Mouse (Mus musculus) lung, adult 2 months (tissue): ENCODE data around the gene Fam89a. TPM values are rescaled to one million over a fixed set of nuclear protein-coding genes. Genes with fewer than 3 reads are reported as not detected.

ENCODE experiments used
- DNase-seq: peaks from one replicate; pipeline ENCODE4 v3.0.0; 2022
- H3K4me1 ChIP-seq: fragments of 200-500 bp; 2 replicates; pipeline ENCODE4 v1.6.1; 2011; ENCODE audit warnings: low read length; ENCODE audit not compliant: control insufficient read depth, insufficient read depth
- H3K4me3 ChIP-seq: fragments of 200-500 bp; replicated peaks from 2 replicates; pipeline ENCODE3; 2011; ENCODE audit warnings: low read depth, mild to moderate bottlenecking, control low read depth, low read length; ENCODE audit errors: extremely low read depth
- CTCF ChIP-seq: fragments of 200-500 bp; IDR thresholded peaks from 2 replicates; pipeline ENCODE4 v1.5.1; 2011; ENCODE audit warnings: mild to moderate bottlenecking, low read length, control low read depth; ENCODE audit not compliant: insufficient read depth
- POLR2A ChIP-seq: fragments of 200-500 bp; IDR thresholded peaks from 2 replicates; pipeline ENCODE4 v1.6.1; 2011; ENCODE audit warnings: low read depth, mild to moderate bottlenecking, control low read depth, low read length, borderline replicate concordance; ENCODE audit errors: extremely low read depth
- WGBS: fragments of 180-500 bp; shearing (Covaris S2); methylation state at CpG from one replicate; pipeline ENCODE4 v1.1.7; 2018; 5-methylcytosine and 5-hydroxymethylcytosine counted together
- polyA plus RNA-seq: library from polyadenylated mRNA; depleted of rRNA; stranded (reverse); fragments of >200 nt; gene quantifications from 2 replicates; pipeline ENCODE4 v1.2.3, GENCODE M21; 2012; rRNA removed

The Fam89a gene
- polyA plus RNA-seq, 1 experiment = 4.0 TPM

- DNase-seq = no peak
- TF ChIP-seq CTCF (no peak), POLR2A (no peak)
- WGBS = 68% methylated on average over 3 of the region's 3 CpGs
- no peak overlapping the region for H3K4me3 ChIP-seq
- H3K4me1 ChIP-seq = 0 out of 2 replicates have a peak, but pooled peaks cover 5% of the 10 kb centered on the region
Observed at GRCm38 (mm10) chr8:124702183-124702582, 49.4 kb downstream of the Fam89a start.

- Histone ChIP-seq H3K4me1 (0 out of 2 replicates have a peak, but pooled peaks cover 5% of the 10 kb centered on the region), H3K4me3 (no peak overlapping the region)
- no peak for TF ChIP-seq CTCF
- no peak for TF ChIP-seq POLR2A
- WGBS = 45% methylated on average over 9 of the region's 9 CpGs
- no peak for DNase-seq
Observed at GRCm38 (mm10) chr8:124701023-124701422, 50.6 kb downstream of the Fam89a start.

- H3K4me1 ChIP-seq = 0 out of 2 replicates have a peak, but pooled peaks cover 5% of the 10 kb centered on the region
- no peak for DNase-seq
- WGBS = 90% methylated on average over 5 of the region's 5 CpGs
- no peak overlapping the region for H3K4me3 ChIP-seq
- TF ChIP-seq CTCF = no peak
- TF ChIP-seq POLR2A = no peak
Observed at GRCm38 (mm10) chr8:124700271-124700670, 51.4 kb downstream of the Fam89a start.

- Histone ChIP-seq H3K4me1 (0 out of 2 replicates have a peak, but pooled peaks cover 5% of the 10 kb centered on the region), H3K4me3 (no peak overlapping the region)
- DNase-seq = no peak
- WGBS = 94% methylated on average over 22 of the region's 22 CpGs
- TF ChIP-seq POLR2A = no peak
- no peak for TF ChIP-seq CTCF
Observed at GRCm38 (mm10) chr8:124695424-124696100, 56.1 kb downstream of the Fam89a start.

GRCm38 (mm10) chr8:124691706-124692105 is 59.9 kb downstream of the Fam89a start:
- Histone ChIP-seq H3K4me1 (no peaks in the 10 kb centered on the region), H3K4me3 (no peak overlapping the region)
- TF ChIP-seq CTCF (no peak), POLR2A (no peak)
- WGBS = 82% methylated on average over 4 of the region's 4 CpGs
- peak; percentile 31 for DNase-seq

Other genes starting within 250 kb of the Fam89a start
- 14.5 and 17.9 TPM in 2 replicates for gene Cog2, start 231.1 kb downstream of the Fam89a start, polyA plus RNA-seq
- gene Agt, start 182.1 kb downstream of the Fam89a start, polyA plus RNA-seq = 4.7 and 6.1 TPM in 2 replicates
- 0.12 and 0.20 TPM in 2 replicates for gene Capn9, start 175.7 kb downstream of the Fam89a start, polyA plus RNA-seq
- gene 2310022B05Rik, start 88.5 kb downstream of the Fam89a start, polyA plus RNA-seq = 63.4 and 85.4 TPM in 2 replicates
- 13.4 and 16.4 TPM in 2 replicates for gene Ttc13, start 29.8 kb downstream of the Fam89a start, polyA plus RNA-seq
- gene Arv1, start 29.7 kb downstream of the Fam89a start, polyA plus RNA-seq = 15.6 and 15.9 TPM in 2 replicates
- 0.44 and 0.51 TPM in 2 replicates for gene Trim67, start 41.3 kb upstream of the Fam89a start, polyA plus RNA-seq
- 50.8 and 63.2 TPM in 2 replicates for gene Gnpat, start 111.2 kb upstream of the Fam89a start, polyA plus RNA-seq
- 9.0 and 11.3 TPM in 2 replicates for gene 2810004N23Rik, start 111.3 kb upstream of the Fam89a start, polyA plus RNA-seq
- gene Exoc8, start 145.9 kb upstream of the Fam89a start, polyA plus RNA-seq = 12.8 and 13.6 TPM in 2 replicates
- gene Sprtn, start 146.1 kb upstream of the Fam89a start, polyA plus RNA-seq = 13.6 and 17.8 TPM in 2 replicates
- gene Egln1, start 197.5 kb upstream of the Fam89a start, polyA plus RNA-seq = 33.7 and 40.2 TPM in 2 replicates